Mouse (Mus musculus): ENCODE results near the gene Arhgap21. TPM values are rescaled to one million over a fixed set of nuclear protein-coding genes. Genes with fewer than 3 reads are reported as not detected.

The Arhgap21 gene
- total and polyA plus RNA-seq, 3 experiments = 21.1 to 64.9 (median 25.9) TPM

- TF ChIP-seq GATA2 (IDR thresholded peaks at IDR 0.05; ENCODE audit: borderline replicate concordance, low read depth, low read length) (no peak), TAL1 (conservative IDR thresholded peaks at IDR 0.05; ENCODE audit: low read depth, low read length) (no peak), POLR2AphosphoS5 (IDR thresholded peaks at IDR 0.05; ENCODE audit: insufficient replicate concordance, low read depth, low read length) (no peak), GATA1 (IDR thresholded peaks at IDR 0.05; ENCODE audit: borderline replicate concordance, low read length) (no peak), CTCF (IDR thresholded peaks at IDR 0.05; ENCODE audit: low read depth, low read length) (no peak)
- no peak for ATAC-seq (ENCODE audit: extremely low read depth, insufficient number of reproducible peaks, low FRiP score, poor library complexity, severe bottlenecking)
- Histone ChIP-seq H3K4me1 (ENCODE audit: insufficient read depth, low read depth, low read length) (no peaks in the 10 kb centered on the region), H3K9me3 (replicated peaks) (no peaks in the 10 kb centered on the region), H3K27me3 (ENCODE audit: insufficient read depth, low read length) (peaks cover 12% of the 10 kb centered on the region), H3K36me3 (replicated peaks) (no peaks in the 10 kb centered on the region), H3K4me3 (ENCODE audit: low read depth, low read length) (no peak overlapping the region)
- no peak for DNase-seq (ENCODE audit: low spot score)
Observed at GRCm38 (mm10) chr2:21001156-21001555, 32.5 kb upstream of the Arhgap21 start.

- ATAC-seq (ENCODE audit: extremely low read depth, insufficient number of reproducible peaks, low FRiP score, poor library complexity, severe bottlenecking) = no peak
- peaks cover 7% of the 10 kb centered on the region for H3K27me3 ChIP-seq (ENCODE audit: insufficient read depth, low read length)
- TF ChIP-seq TAL1 (conservative IDR thresholded peaks at IDR 0.05; ENCODE audit: low read depth, low read length) (no peak), POLR2AphosphoS5 (IDR thresholded peaks at IDR 0.05; ENCODE audit: insufficient replicate concordance, low read depth, low read length) (no peak), GATA1 (IDR thresholded peaks at IDR 0.05; ENCODE audit: borderline replicate concordance, low read length) (no peak), CTCF (IDR thresholded peaks at IDR 0.05; ENCODE audit: low read depth, low read length) (no peak), GATA2 (IDR thresholded peaks at IDR 0.05; ENCODE audit: borderline replicate concordance, low read depth, low read length) (no peak)
- no peaks in the 10 kb centered on the region for H3K9me3 ChIP-seq (replicated peaks)
- no peaks in the 10 kb centered on the region for H3K4me1 ChIP-seq (ENCODE audit: insufficient read depth, low read depth, low read length)
- H3K36me3 ChIP-seq (replicated peaks) = no peaks in the 10 kb centered on the region
- DNase-seq (ENCODE audit: low spot score) = no peak
- H3K4me3 ChIP-seq (ENCODE audit: low read depth, low read length) = no peak overlapping the region
Observed at GRCm38 (mm10) chr2:20995547-20995946, 26.9 kb upstream of the Arhgap21 start.

GRCm38 (mm10) chr2:20991508-20991907 is 22.8 kb upstream of the Arhgap21 start:
- TF ChIP-seq TAL1 (conservative IDR thresholded peaks at IDR 0.05; ENCODE audit: low read depth, low read length) = no peak
- TF ChIP-seq GATA1 (IDR thresholded peaks at IDR 0.05; ENCODE audit: borderline replicate concordance, low read length) = no peak
- no peak for TF ChIP-seq GATA2 (IDR thresholded peaks at IDR 0.05; ENCODE audit: borderline replicate concordance, low read depth, low read length)
- no peak for TF ChIP-seq POLR2AphosphoS5 (IDR thresholded peaks at IDR 0.05; ENCODE audit: insufficient replicate concordance, low read depth, low read length)
- no peak for TF ChIP-seq CTCF (IDR thresholded peaks at IDR 0.05; ENCODE audit: low read depth, low read length)
- Histone ChIP-seq H3K27me3 (ENCODE audit: insufficient read depth, low read length) (peaks cover 10% of the 10 kb centered on the region), H3K36me3 (replicated peaks) (no peaks in the 10 kb centered on the region), H3K4me1 (ENCODE audit: insufficient read depth, low read depth, low read length) (peaks cover 3% of the 10 kb centered on the region; the same call in 1 of the 2 replicates), H3K4me3 (ENCODE audit: low read depth, low read length) (no peak overlapping the region), H3K9me3 (replicated peaks) (no peaks in the 10 kb centered on the region)
- DNase-seq (ENCODE audit: low spot score) = no peak
- ATAC-seq (ENCODE audit: extremely low read depth, insufficient number of reproducible peaks, low FRiP score, poor library complexity, severe bottlenecking) = no peak

GRCm38 (mm10) chr2:20990907-20991306 is 22.2 kb upstream of the Arhgap21 start:
- H3K4me1 ChIP-seq (ENCODE audit: insufficient read depth, low read depth, low read length) = peaks cover 3% of the 10 kb centered on the region; the same call in 1 of the 2 replicates
- H3K27me3 ChIP-seq (ENCODE audit: insufficient read depth, low read length) = peaks cover 12% of the 10 kb centered on the region
- no peaks in the 10 kb centered on the region for H3K9me3 ChIP-seq (replicated peaks)
- no peaks in the 10 kb centered on the region for H3K36me3 ChIP-seq (replicated peaks)
- no peak for TF ChIP-seq TAL1 (conservative IDR thresholded peaks at IDR 0.05; ENCODE audit: low read depth, low read length)
- no peak for TF ChIP-seq GATA1 (IDR thresholded peaks at IDR 0.05; ENCODE audit: borderline replicate concordance, low read length)
- no peak for ATAC-seq (ENCODE audit: extremely low read depth, insufficient number of reproducible peaks, low FRiP score, poor library complexity, severe bottlenecking)
- no peak overlapping the region for H3K4me3 ChIP-seq (ENCODE audit: low read depth, low read length)
- no peak for DNase-seq (ENCODE audit: low spot score)

GRCm38 (mm10) chr2:20990056-20990455 is 21.4 kb upstream of the Arhgap21 start:
- no peak for DNase-seq (ENCODE audit: low spot score)
- H3K4me3 ChIP-seq (ENCODE audit: low read depth, low read length) = no peak overlapping the region
- H3K9me3 ChIP-seq (replicated peaks) = no peaks in the 10 kb centered on the region
- no peaks in the 10 kb centered on the region for H3K36me3 ChIP-seq (replicated peaks)
- peaks cover 15% of the 10 kb centered on the region for H3K27me3 ChIP-seq (ENCODE audit: insufficient read depth, low read length)
- TF ChIP-seq CTCF (IDR thresholded peaks at IDR 0.05; ENCODE audit: low read depth, low read length) (no peak), GATA2 (IDR thresholded peaks at IDR 0.05; ENCODE audit: borderline replicate concordance, low read depth, low read length) (no peak), TAL1 (conservative IDR thresholded peaks at IDR 0.05; ENCODE audit: low read depth, low read length) (no peak), GATA1 (IDR thresholded peaks at IDR 0.05; ENCODE audit: borderline replicate concordance, low read length) (no peak), POLR2AphosphoS5 (IDR thresholded peaks at IDR 0.05; ENCODE audit: insufficient replicate concordance, low read depth, low read length) (no peak)
- H3K4me1 ChIP-seq (ENCODE audit: insufficient read depth, low read depth, low read length) = peaks cover 3% of the 10 kb centered on the region; the same call in 1 of the 2 replicates
- no peak for ATAC-seq (ENCODE audit: extremely low read depth, insufficient number of reproducible peaks, low FRiP score, poor library complexity, severe bottlenecking)

- no peak overlapping the region for H3K4me3 ChIP-seq (ENCODE audit: low read depth, low read length)
- H3K9me3 ChIP-seq (replicated peaks) = no peaks in the 10 kb centered on the region
- H3K27me3 ChIP-seq (ENCODE audit: insufficient read depth, low read length) = peaks cover 22% of the 10 kb centered on the region
- DNase-seq (ENCODE audit: low spot score) (no peak), ATAC-seq (ENCODE audit: extremely low read depth, insufficient number of reproducible peaks, low FRiP score, poor library complexity, severe bottlenecking) (no peak)
- H3K4me1 ChIP-seq (ENCODE audit: insufficient read depth, low read depth, low read length) = peaks cover 3% of the 10 kb centered on the region; the same call in 1 of the 2 replicates
- no peak for TF ChIP-seq TAL1 (conservative IDR thresholded peaks at IDR 0.05; ENCODE audit: low read depth, low read length)
- TF ChIP-seq POLR2AphosphoS5 (IDR thresholded peaks at IDR 0.05; ENCODE audit: insufficient replicate concordance, low read depth, low read length) = no peak
- TF ChIP-seq GATA2 (IDR thresholded peaks at IDR 0.05; ENCODE audit: borderline replicate concordance, low read depth, low read length) = no peak
- no peak for TF ChIP-seq CTCF (IDR thresholded peaks at IDR 0.05; ENCODE audit: low read depth, low read length)
- no peak for TF ChIP-seq GATA1 (IDR thresholded peaks at IDR 0.05; ENCODE audit: borderline replicate concordance, low read length)
- no peaks in the 10 kb centered on the region for H3K36me3 ChIP-seq (replicated peaks)
Observed at GRCm38 (mm10) chr2:20987822-20988221, 19.1 kb upstream of the Arhgap21 start.

Measured in G1E (cell line).